7 mouse cellular contexts compared by ENCODE assay signal in the genomic region with DNA sequence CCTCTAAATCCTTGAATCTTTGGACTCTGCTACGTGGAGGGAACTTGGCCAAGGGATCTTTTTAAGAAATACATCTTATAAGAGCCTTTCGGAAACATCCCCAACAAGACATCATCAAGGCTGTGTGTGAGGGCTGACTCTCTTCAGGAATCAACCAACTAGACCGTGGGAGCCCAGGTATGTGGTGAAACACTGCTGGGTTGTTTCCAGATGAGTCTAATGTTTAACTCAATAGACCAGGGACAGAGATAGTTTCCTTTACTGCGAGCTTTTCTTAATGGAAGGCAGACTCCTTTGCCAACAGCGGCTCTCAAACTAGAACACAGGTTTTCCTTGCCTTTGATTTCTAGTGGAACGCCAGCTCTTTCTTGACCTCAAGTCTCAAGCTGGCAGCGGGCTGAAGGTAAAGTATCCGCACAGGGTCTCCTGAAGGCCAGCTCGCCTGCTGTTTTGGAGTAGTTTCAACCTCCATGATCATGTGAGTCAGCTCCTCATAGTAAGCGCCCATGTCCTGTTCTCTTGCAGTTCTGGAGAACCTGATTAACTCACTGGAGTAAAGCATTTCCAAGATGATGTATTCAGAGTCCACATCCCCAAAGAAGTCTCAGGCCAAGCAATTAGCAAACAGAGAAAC.
A peak's percentile ranks its signal among the peaks of the same experiment; 100 is the strongest.
DNase-seq lines count a peak whose midpoint lies in the region; ATAC-seq and TF ChIP-seq lines count a peak whose summit lies in the region.

No protein-coding gene starts in this region.

- peak overlapping the region; percentile 73; the same call in 1 of the 2 replicates for H3K4me2 ChIP-seq in CH12.LX (ENCODE audit: insufficient read depth, low read depth, poor library complexity, severe bottlenecking)
- H3K4me2 ChIP-seq in liver, embryonic 16.5 days (ENCODE audit: low read depth, low read length), result 0 out of 2 replicates have a peak overlapping the region, but pooled peaks have one; percentile 55

- peak overlapping the region in 1 of 3 experiments; percentile 40 for H3K4me3 ChIP-seq in CH12.LX (replicated peaks in 1 of 3; ENCODE audit: low read depth in 2 of 3, low read length in 2 of 3, poor library complexity in 1 of 3)
- no peak overlapping the region for H3K4me3 ChIP-seq in liver, embryonic 16.5 days (ENCODE audit: low read depth, low read length)

- no peaks in the 10 kb centered on the region for H3K9me3 ChIP-seq in CH12.LX (replicated peaks; ENCODE audit: low read length)
- H3K9me3 ChIP-seq in liver, embryonic 16.5 days (replicated peaks; ENCODE audit: control insufficient read depth, low read length), result no peaks in the 10 kb centered on the region

- 0 out of 2 replicates have a peak overlapping the region, but pooled peaks have one; percentile 25 for H3K9ac ChIP-seq in CH12.LX (ENCODE audit: insufficient read depth, low read depth)
- H3K9ac ChIP-seq in liver, embryonic 16.5 days (ENCODE audit: low read depth, low read length), result no peak overlapping the region

- H3K4me1 ChIP-seq in CH12.LX (ENCODE audit: control insufficient read depth in 1 of 2, insufficient read depth in 2 of 2), result peaks cover 0 to 4% of the 10 kb centered on the region in 2 experiments; a peak in 1 of 4 replicates
- H3K4me1 ChIP-seq in liver, embryonic 16.5 days (ENCODE audit: control insufficient read depth, low read depth, low read length), result no peaks in the 10 kb centered on the region

- no peaks in the 10 kb centered on the region for H3K36me3 ChIP-seq in CH12.LX (replicated peaks in 1 of 2; ENCODE audit: control insufficient read depth in 1 of 2, insufficient read depth in 1 of 2, low read length in 1 of 2)
- no peaks in the 10 kb centered on the region for H3K36me3 ChIP-seq in liver, embryonic 16.5 days (ENCODE audit: control insufficient read depth, insufficient read depth)

- no peaks in the 10 kb centered on the region for H3K27me3 ChIP-seq in CH12.LX (replicated peaks)
- H3K27me3 ChIP-seq in liver, embryonic 16.5 days (ENCODE audit: control insufficient read depth, insufficient read depth, low read depth, low read length), result no peaks in the 10 kb centered on the region

- H3K79me2 ChIP-seq in CH12.LX (replicated peaks; ENCODE audit: control insufficient read depth, extremely low read depth, insufficient read depth, poor library complexity, severe bottlenecking), result no peaks in the 10 kb centered on the region

- dilution Hi-C loops in CH12.LX (cut with MboI; ENCODE audit: extremely low pct_ligation_motif_present, extremely low pct_unique_long_range_greater_than_20kb, low sequenced_read_pairs), result no loop called here

- no peak for TF ChIP-seq RAD21 in CH12.LX (IDR thresholded peaks at IDR 0.05; ENCODE audit: low read depth, low read length)

- H3K27ac ChIP-seq in CH12.LX (ENCODE audit: insufficient read depth, low read depth), result no peak overlapping the region
- H3K27ac ChIP-seq in liver, embryonic 16.5 days (ENCODE audit: low read length), result no peak overlapping the region

- no peak for TF ChIP-seq EP300 in CH12.LX (IDR thresholded peaks at IDR 0.05; ENCODE audit: low read length)

- TF ChIP-seq CTCF in CH12.LX (conservative IDR thresholded peaks at IDR 0.05 in 1 of 2, IDR thresholded peaks at IDR 0.05 in 1 of 2; ENCODE audit: low read depth in 2 of 2, low read length in 2 of 2), result no peak
- no peak for TF ChIP-seq CTCF in brain, embryonic 14.5 days (IDR thresholded peaks at IDR 0.05; ENCODE audit: borderline replicate concordance, extremely low read depth, insufficient read depth, insufficient read length)

- in situ Hi-C loops in CH12.LX (cut with MboI; ENCODE audit: low pct_ligation_motif_present, low pct_unique_long_range_greater_than_20kb, low sequenced_read_pairs), result no loop called here

- WGBS in liver, embryonic 16.5 days (ENCODE audit: insufficient replicate concordance), result 59% methylated on average over 10 of the region's 10 CpGs

- no peak for TF ChIP-seq POLR2A in CH12.LX (IDR thresholded peaks at IDR 0.05; ENCODE audit: low read depth, low read length)
- no peak for TF ChIP-seq POLR2A in brain, embryonic 14.5 days (IDR thresholded peaks at IDR 0.05; ENCODE audit: borderline replicate concordance, extremely low read depth, insufficient read depth, insufficient read length, poor library complexity, severe bottlenecking)

- no peak for ATAC-seq in liver, embryonic 16.5 days (ENCODE audit: low read depth)

- no peak for DNase-seq in CH12.LX (ENCODE audit: extremely low read depth)
- peak; percentile 7 for DNase-seq in brain, embryonic 14.5 days (ENCODE audit: low read depth)
- DNase-seq in kidney, adult 11 months, result peak; percentile 27
- DNase-seq in embryo, embryonic 10.5 days (ENCODE audit: low spot score), result no peak
- DNase-seq in urinary bladder, postnatal 4 days (ENCODE audit: low spot score in 2 of 2), result no peak
- no peak for DNase-seq in spleen, adult 12 weeks (ENCODE audit: low spot score)

TF ChIP-seq in CH12.LX, 34 proteins besides CTCF, POLR2A, EP300 and RAD21:
- no peak for TF ChIP-seq PAX5 (IDR thresholded peaks at IDR 0.05; ENCODE audit: low read length)
- no peak for TF ChIP-seq USF1 (IDR thresholded peaks at IDR 0.05; ENCODE audit: low read depth, low read length)
- no peak for TF ChIP-seq SIN3A (IDR thresholded peaks at IDR 0.05; ENCODE audit: low read length)
- TF ChIP-seq BHLHE40 (IDR thresholded peaks at IDR 0.05; ENCODE audit: low read depth, low read length), result no peak
- TF ChIP-seq MAZ (IDR thresholded peaks at IDR 0.05; ENCODE audit: low read depth, low read length), result no peak
- no peak for TF ChIP-seq HCFC1 (IDR thresholded peaks at IDR 0.05; ENCODE audit: low read depth, low read length)
- TF ChIP-seq MEF2A (IDR thresholded peaks at IDR 0.05; ENCODE audit: borderline replicate concordance, low read depth, low read length), result no peak
- TF ChIP-seq USF2 (conservative IDR thresholded peaks at IDR 0.05; ENCODE audit: low read depth, low read length), result no peak
- no peak for TF ChIP-seq ZC3H11A (IDR thresholded peaks at IDR 0.05; ENCODE audit: low read depth, low read length)
- TF ChIP-seq SMC3 (IDR thresholded peaks at IDR 0.05; ENCODE audit: low read depth, low read length), result no peak
- no peak for TF ChIP-seq KAT2A (IDR thresholded peaks at IDR 0.05; ENCODE audit: insufficient replicate concordance, low read length)

Comparison
In these comparisons a context has a peak if more than half of its experiments do, and no peak if none do; other contexts are left out.
1. DNase-seq: peak in brain, embryonic 14.5 days (single experiment) and kidney, adult 11 months (single experiment); none in CH12.LX (single experiment), embryo, embryonic 10.5 days (single experiment), urinary bladder, postnatal 4 days (0 of 2) and spleen, adult 12 weeks (single experiment).